Mouse (Mus musculus) embryonic fibroblast, embryonic 13.5 days (primary cell): ENCODE measurements at regions not wholly inside any gene's neighbourhood (a gene's known extent, or its start where the extent isn't known, plus 50 kb on each side); places are given as distances from the start of the nearest gene placed in this dataset.

ENCODE experiments used
- H3K27ac ChIP-seq: 2 replicates; pipeline ENCODE4 v1.5.1; 2012; ENCODE audit warnings: low read length, control low read depth, inconsistent platforms; ENCODE audit not compliant: insufficient read depth
- H3K4me1 ChIP-seq: 2 replicates; pipeline ENCODE4 v1.6.1; 2011; ENCODE audit warnings: low read length; ENCODE audit not compliant: control insufficient read depth, insufficient read depth
- H3K4me3 ChIP-seq: 2 replicates; pipeline ENCODE4 v1.5.1; 2011; ENCODE audit warnings: mild to moderate bottlenecking, control low read depth, low read length; ENCODE audit not compliant: insufficient read depth
- CTCF ChIP-seq: IDR thresholded peaks from 2 replicates; pipeline ENCODE4 v1.5.1; 2011; ENCODE audit warnings: mild to moderate bottlenecking, control low read depth, low read length, moderate library complexity, borderline replicate concordance; ENCODE audit not compliant: insufficient read depth
- POLR2A ChIP-seq: IDR thresholded peaks from 2 replicates; pipeline ENCODE4 v1.6.1; 2011; ENCODE audit warnings: low read depth, mild to moderate bottlenecking, control low read depth, low read length, moderate library complexity

GRCm38 (mm10) chr9:32901287-32901686, 265.3 kb downstream of the Ets1 start:
- Histone ChIP-seq H3K27ac (no peak overlapping the region), H3K4me1 (no peaks in the 10 kb centered on the region), H3K4me3 (no peak overlapping the region)
- TF ChIP-seq CTCF, result no peak
- TF ChIP-seq POLR2A, result no peak

- Histone ChIP-seq H3K27ac (no peak overlapping the region), H3K4me3 (no peak overlapping the region), H3K4me1 (no peaks in the 10 kb centered on the region)
- TF ChIP-seq CTCF (no peak), POLR2A (no peak)
Measured at GRCm38 (mm10) chr9:32906233-32906872, 270.3 kb downstream of the Ets1 start.

DNA sequence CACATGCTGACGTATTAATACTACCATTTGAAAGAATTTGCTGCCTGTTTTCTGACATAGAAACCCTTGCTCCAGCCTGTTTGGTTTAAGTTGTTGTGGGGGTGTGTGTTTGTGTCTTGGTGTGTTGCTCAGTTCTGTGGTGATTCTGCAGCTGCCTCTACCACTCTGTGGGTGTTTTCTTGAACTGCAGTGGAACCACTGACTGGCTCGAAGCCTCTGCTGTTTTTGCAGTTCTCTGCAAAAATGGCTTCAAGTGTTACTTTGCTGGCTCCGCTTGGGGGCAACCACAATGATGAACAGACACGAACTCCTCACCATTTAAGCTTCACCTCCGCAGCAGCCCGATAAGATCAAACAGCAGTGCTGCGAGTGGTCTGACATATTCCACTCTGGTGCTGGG, 274.6 kb downstream of the Ets1 start:
- TF ChIP-seq CTCF, result no peak
- TF ChIP-seq POLR2A, result no peak
- H3K27ac ChIP-seq, result no peak overlapping the region
- no peaks in the 10 kb centered on the region for H3K4me1 ChIP-seq
- no peak overlapping the region for H3K4me3 ChIP-seq

DNA sequence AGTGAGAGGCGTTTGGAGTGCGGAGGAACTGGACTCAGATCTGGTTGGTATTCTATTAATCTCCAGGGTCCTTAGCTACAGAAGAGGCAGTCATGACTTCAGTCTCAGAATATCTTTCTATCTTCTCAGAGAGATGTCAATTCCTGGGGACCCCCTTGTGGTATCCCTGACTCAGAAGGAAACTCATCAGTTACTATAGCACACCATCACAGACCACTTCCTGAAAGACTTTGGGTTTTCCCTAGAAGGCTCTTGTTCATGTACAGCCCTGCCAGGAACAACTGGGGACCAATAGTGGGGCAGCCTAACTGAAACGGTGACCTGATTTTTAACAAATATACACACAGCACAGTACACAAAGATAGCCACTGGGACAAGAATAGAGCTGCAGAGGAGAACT, 279.6 kb downstream of the Ets1 start:
- Histone ChIP-seq H3K4me1 (no peaks in the 10 kb centered on the region), H3K27ac (no peak overlapping the region), H3K4me3 (no peak overlapping the region)
- TF ChIP-seq POLR2A (no peak), CTCF (no peak)

DNA sequence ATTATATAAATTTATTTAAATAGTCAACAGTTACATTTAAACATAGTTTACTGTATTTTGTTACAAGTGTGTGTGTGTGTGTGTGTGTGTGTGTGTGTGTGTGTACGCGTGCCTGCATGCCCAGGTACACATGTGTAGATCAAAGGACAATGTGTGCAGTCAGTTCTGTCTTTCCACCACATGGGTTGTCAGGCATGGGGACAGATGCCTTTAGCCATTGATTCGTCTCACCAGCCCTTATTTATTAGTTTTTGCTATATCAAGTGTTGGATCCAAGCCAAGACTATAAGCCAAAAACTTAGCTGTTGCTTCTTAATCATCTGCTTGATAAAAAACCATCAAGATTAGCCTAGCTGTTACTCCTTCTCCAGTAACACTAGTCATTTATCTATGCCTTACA, 280.7 kb downstream of the Ets1 start:
- Histone ChIP-seq H3K27ac (no peak overlapping the region), H3K4me1 (no peaks in the 10 kb centered on the region), H3K4me3 (no peak overlapping the region)
- TF ChIP-seq CTCF (no peak), POLR2A (no peak)

GRCm38 (mm10) chr9:32923925-32924324, 287.9 kb downstream of the Ets1 start:
- TF ChIP-seq CTCF (no peak), POLR2A (no peak)

GRCm38 (mm10) chr9:32924333-32924886, 288.4 kb downstream of the Ets1 start:
- H3K4me1 ChIP-seq, result no peaks in the 10 kb centered on the region
- no peak for TF ChIP-seq CTCF
- no peak for TF ChIP-seq POLR2A
- no peak overlapping the region for H3K27ac ChIP-seq
- no peak overlapping the region for H3K4me3 ChIP-seq

More at GRCm38 (mm10) chr9:32923925-32924324, 287.9 kb downstream of the Ets1 start:
- no peak overlapping the region for H3K27ac ChIP-seq
- H3K4me3 ChIP-seq, result no peak overlapping the region
- H3K4me1 ChIP-seq, result no peaks in the 10 kb centered on the region

DNA sequence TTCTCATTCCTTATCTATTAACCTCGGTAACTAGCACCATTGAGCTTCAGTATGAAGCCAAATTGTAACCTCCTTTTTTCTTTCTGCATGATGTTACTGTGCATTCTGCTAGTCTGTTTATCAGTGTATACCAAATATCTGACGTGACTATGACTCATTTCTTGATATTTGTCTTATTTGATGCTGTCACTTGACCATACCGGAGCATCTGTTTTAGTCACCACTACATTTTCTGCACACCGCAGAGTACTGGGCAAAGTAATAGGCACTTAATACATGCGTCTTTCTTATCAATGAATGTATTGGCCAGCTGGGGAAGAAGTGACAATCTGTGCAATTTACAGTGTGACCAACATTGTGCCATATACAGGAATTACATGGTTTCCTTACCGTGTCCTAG, 289.0 kb downstream of the Ets1 start:
- H3K4me3 ChIP-seq, result no peak overlapping the region
- H3K27ac ChIP-seq, result no peak overlapping the region
- TF ChIP-seq POLR2A, result no peak
- TF ChIP-seq CTCF, result no peak
- no peaks in the 10 kb centered on the region for H3K4me1 ChIP-seq

DNA sequence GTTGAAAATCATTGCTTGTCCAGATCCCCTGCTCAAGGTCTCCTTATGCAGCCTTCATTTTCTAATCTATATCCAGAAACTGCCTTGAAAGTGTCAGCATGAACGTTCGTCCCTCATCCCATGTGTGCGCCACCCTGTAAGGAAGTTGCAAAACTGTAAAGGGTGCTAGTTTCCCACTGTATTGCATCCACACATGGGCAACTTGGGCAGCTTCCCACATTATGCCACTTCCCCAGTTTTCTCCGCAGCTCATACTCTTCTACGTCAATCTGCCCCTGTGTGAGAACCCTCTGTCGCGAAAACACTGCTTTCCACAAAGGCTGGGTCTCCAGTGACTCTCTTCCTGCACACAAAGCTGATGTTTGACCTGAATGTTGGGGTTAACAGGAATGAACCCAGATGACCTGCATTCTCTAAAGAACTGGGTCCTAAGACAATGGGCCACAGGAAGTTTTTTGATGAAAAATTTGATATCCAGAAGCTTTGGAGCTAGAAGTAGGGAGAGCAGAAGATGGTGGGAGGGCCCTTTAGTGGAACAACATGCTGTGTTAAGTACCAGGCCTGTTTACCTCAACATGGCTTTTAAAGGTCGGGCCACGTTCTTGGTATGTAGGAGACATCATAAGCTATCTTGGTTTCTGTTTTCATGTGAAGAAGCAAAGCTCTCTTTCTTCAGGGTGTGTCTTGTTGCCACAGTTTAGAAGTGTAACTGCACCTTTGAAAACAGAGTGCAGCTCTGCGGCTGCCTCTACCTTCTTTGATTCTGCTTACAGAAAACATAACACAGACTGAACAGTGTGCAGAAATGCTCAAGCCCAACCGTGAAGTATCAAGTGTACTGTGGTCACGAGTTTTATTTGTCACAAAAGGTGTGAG, 289.9 kb downstream of the Ets1 start:
- H3K4me3 ChIP-seq, result no peak overlapping the region
- H3K4me1 ChIP-seq, result no peaks in the 10 kb centered on the region
- no peak overlapping the region for H3K27ac ChIP-seq
- TF ChIP-seq POLR2A, result no peak
- no peak for TF ChIP-seq CTCF

DNA sequence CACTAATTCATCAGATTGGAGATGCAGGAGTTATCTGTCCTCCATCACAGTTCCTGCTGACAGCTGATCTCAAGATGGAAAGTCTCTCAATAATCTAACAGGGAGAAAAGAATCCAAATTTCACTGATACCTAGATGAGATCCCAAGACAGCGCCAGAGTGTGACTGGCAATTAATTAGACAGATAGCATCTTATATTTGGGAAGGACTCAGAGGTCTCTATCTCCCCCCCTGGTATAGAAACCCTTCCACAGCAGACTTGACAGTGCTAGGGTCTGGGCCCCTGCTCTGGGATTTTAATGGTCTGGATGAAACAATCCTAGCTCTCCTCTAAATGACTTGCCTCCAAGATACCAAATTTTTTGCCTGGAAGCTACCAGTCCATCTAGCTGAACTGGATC, 291.6 kb downstream of the Ets1 start:
- Histone ChIP-seq H3K4me1 (no peaks in the 10 kb centered on the region), H3K4me3 (no peak overlapping the region), H3K27ac (no peak overlapping the region)
- TF ChIP-seq POLR2A (no peak), CTCF (no peak)
